Mouse (Mus musculus) liver, embryonic 12.5 days (tissue): ENCODE measurements around the gene Hoxa5. TPM values are rescaled to one million over a fixed set of nuclear protein-coding genes. Genes with fewer than 3 reads are reported as not detected.

Source experiments
- ATAC-seq: fragments of 200-750 bp; cut with Nextera tagmentation; 2 replicates; pipeline ENCODE4 v1.8.0; 2017; ENCODE audit warnings: moderate number of reproducible peaks, mild to moderate bottlenecking, moderate library complexity
- H3K27ac ChIP-seq: fragments of 300-500 bp; sonication (generic); 2 replicates; pipeline ENCODE4 v1.5.1; 2016; ENCODE audit warnings: mild to moderate bottlenecking
- H3K27me3 ChIP-seq: fragments of 300-500 bp; sonication (generic); replicated peaks from 2 replicates; pipeline ENCODE4 v1.6.1; 2016; ENCODE audit warnings: mild to moderate bottlenecking, moderate library complexity
- H3K36me3 ChIP-seq: fragments of 300-500 bp; sonication (generic); 2 replicates; pipeline ENCODE4 v1.6.1; 2016; ENCODE audit warnings: mild to moderate bottlenecking, moderate library complexity
- H3K4me1 ChIP-seq: fragments of 300-500 bp; sonication (generic); 2 replicates; pipeline ENCODE4 v1.6.1; 2016
- H3K4me2 ChIP-seq: fragments of 300-500 bp; sonication (generic); 2 replicates; pipeline ENCODE4 v1.6.1; 2016; ENCODE audit warnings: mild to moderate bottlenecking, moderate library complexity
- H3K4me3 ChIP-seq: fragments of 300-500 bp; sonication (generic); 2 replicates; pipeline ENCODE4 v1.5.1; 2016; ENCODE audit warnings: mild to moderate bottlenecking, moderate library complexity
- H3K9ac ChIP-seq: fragments of 300-500 bp; sonication (generic); 2 replicates; pipeline ENCODE4 v1.6.1; 2016; ENCODE audit warnings: mild to moderate bottlenecking, moderate library complexity
- H3K9me3 ChIP-seq: fragments of 300-500 bp; sonication (generic); replicated peaks from 2 replicates; pipeline ENCODE4 v1.6.1; 2016; ENCODE audit warnings: mild to moderate bottlenecking, moderate library complexity
- WGBS: fragments of 180-500 bp; shearing (Covaris S2); methylation state at CpG from one replicate; pipeline ENCODE4 v1.1.7; 2016; ENCODE audit not compliant: insufficient replicate concordance; 5-methylcytosine and 5-hydroxymethylcytosine counted together
- polyA plus RNA-seq: library from polyadenylated mRNA; unstranded; fragments of >200 nt; fragmentation: Nextera tagmentation; extraction: Ambion mirVana; gene quantifications from 2 replicates; pipeline ENCODE4 v1.2.1, GENCODE M21; 2016

Hoxa5 gene
- polyA plus RNA-seq, 1 experiment from 2014 or later, result 2.1 TPM

- 0 out of 2 replicates have a peak, but pooled peaks have one; percentile 32 for ATAC-seq
- H3K4me3 ChIP-seq, result peak overlapping the region; percentile 23
- H3K4me2 ChIP-seq, result peak overlapping the region; percentile 52
- H3K9ac ChIP-seq, result 0 out of 2 replicates have a peak overlapping the region, but pooled peaks have one; percentile 14
- H3K9me3 ChIP-seq, result no peaks in the 10 kb centered on the region
- H3K36me3 ChIP-seq, result no peaks in the 10 kb centered on the region
- H3K27me3 ChIP-seq, result peaks cover 98% of the 10 kb centered on the region
- 2% methylated on average over 35 of the region's 35 CpGs for WGBS
- H3K4me1 ChIP-seq, result peaks cover 12% of the 10 kb centered on the region; the same call in 1 of the 2 replicates
- peak overlapping the region; percentile 66; the same call in 1 of the 2 replicates for H3K27ac ChIP-seq
Measured at GRCm38 (mm10) chr6:52172501-52172900, 31.9 kb downstream of the Hoxa5 start.

DNA sequence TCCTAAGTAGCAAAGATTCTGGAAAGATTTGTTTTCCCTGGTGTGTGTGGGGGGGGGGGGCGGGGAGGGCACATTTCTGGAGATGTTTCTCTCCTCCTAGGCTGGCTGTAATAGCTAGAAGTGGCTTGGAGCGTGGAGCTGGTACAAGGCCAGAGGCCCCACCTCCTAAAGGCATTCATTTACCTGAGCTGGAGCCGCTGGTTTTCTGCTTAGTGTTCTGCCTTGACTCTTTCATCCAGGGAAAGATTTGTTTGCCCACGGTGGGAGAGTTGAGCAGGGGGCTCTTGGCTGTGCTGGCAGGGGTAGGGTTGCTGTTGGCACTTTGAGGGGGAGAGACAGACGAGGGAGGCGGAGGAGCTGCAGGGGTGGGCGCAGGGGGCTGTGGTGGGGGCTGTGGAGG lies 32.4 kb downstream of the Hoxa5 start:
- ATAC-seq, result no peak
- no peaks in the 10 kb centered on the region for H3K9me3 ChIP-seq
- no peaks in the 10 kb centered on the region for H3K36me3 ChIP-seq
- H3K4me1 ChIP-seq, result peaks cover 12% of the 10 kb centered on the region; the same call in 1 of the 2 replicates
- peak overlapping the region; percentile 58; the same call in 1 of the 2 replicates for H3K27ac ChIP-seq
- WGBS, result 11% methylated on average over 7 of the region's 7 CpGs
- peaks cover 98% of the 10 kb centered on the region for H3K27me3 ChIP-seq
- H3K9ac ChIP-seq, result 0 out of 2 replicates have a peak overlapping the region, but pooled peaks have one; percentile 14
- H3K4me3 ChIP-seq, result no peak overlapping the region
- peak overlapping the region; percentile 52 for H3K4me2 ChIP-seq

DNA sequence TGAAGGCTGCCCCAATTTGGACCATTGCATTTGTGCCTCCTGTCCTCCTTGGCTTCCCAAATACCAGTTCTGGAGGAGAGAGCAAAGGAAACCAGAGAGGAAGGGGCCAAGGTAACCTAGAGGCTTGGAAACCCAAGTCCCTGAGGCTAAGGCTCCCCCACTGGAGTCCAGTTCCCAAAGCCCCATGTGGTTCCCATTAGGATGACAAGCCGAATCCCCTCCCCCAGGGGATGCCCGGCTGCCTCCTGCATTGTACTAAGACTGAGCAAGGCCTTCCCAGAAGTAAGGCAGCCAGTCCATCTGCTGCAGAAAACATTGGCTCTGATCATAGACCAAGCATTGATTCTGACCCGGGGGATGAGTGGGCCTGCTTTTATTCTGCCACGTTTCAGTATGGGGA lies 33.1 kb downstream of the Hoxa5 start:
- Histone ChIP-seq H3K27me3 (peaks cover 98% of the 10 kb centered on the region), H3K4me3 (no peak overlapping the region), H3K4me1 (peaks cover 12% of the 10 kb centered on the region; the same call in 1 of the 2 replicates), H3K27ac (peak overlapping the region; percentile 58), H3K9me3 (no peaks in the 10 kb centered on the region), H3K36me3 (no peaks in the 10 kb centered on the region), H3K9ac (no peak overlapping the region), H3K4me2 (no peak overlapping the region)
- 11% methylated on average over 4 of the region's 4 CpGs for WGBS
- ATAC-seq, result no peak

GRCm38 (mm10) chr6:52170898-52171223 lies 33.5 kb downstream of the Hoxa5 start:
- 2% methylated on average over 5 of the region's 5 CpGs for WGBS
- Histone ChIP-seq H3K27me3 (peaks cover 98% of the 10 kb centered on the region), H3K4me2 (peak overlapping the region; percentile 15; the same call in 1 of the 2 replicates), H3K36me3 (no peaks in the 10 kb centered on the region), H3K4me3 (no peak overlapping the region), H3K27ac (peak overlapping the region; percentile 58; the same call in 1 of the 2 replicates), H3K4me1 (peaks cover 12% of the 10 kb centered on the region; the same call in 1 of the 2 replicates), H3K9ac (no peak overlapping the region), H3K9me3 (no peaks in the 10 kb centered on the region)
- ATAC-seq, result 0 out of 2 replicates have a peak, but pooled peaks have one; percentile 13

DNA sequence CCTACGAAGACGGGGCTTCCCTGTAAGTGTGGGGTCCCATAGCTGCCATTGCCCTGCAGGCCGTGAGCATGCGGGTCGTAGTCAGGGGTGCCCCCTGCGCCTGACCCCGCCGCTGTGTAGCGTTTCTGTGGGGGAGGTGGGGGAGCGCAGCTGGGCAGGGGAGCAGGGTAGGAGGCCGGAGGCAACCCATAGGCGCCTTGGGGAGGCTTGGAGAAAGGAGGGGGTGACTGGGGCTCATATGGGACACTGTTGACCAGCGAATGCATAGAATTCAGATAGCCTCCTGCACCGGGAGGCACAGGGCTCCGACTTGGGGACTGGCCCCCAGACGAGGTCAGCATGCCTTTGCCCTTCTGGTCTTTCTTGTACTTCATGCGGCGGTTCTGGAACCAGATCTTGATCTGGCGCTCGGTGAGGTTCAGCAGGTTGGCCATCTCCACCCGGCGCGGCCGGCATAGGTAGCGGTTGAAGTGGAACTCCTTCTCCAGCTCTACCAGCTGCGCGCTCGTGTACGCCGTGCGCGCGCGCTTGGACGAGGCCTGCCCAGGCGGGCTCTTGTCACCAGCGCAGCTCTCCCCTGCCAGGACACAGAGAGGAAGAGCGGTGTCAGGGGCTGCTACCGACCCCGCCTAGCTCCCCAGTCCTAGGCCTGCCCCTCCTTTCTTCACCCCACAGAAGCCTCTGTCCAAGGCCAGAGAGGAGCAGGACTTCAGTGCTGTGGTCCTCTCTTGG lies 34.1 kb downstream of the Hoxa5 start:
- Histone ChIP-seq H3K36me3 (no peaks in the 10 kb centered on the region), H3K4me1 (peaks cover 12% of the 10 kb centered on the region; the same call in 1 of the 2 replicates), H3K27me3 (peaks cover 98% of the 10 kb centered on the region), H3K9me3 (no peaks in the 10 kb centered on the region), H3K9ac (no peak overlapping the region), H3K4me2 (peak overlapping the region; percentile 15; the same call in 1 of the 2 replicates), H3K27ac (peak overlapping the region; percentile 51), H3K4me3 (no peak overlapping the region; the same call in 1 of the 2 replicates)
- 4% methylated on average over 40 of the region's 40 CpGs for WGBS
- peak; percentile 60 for ATAC-seq

DNA sequence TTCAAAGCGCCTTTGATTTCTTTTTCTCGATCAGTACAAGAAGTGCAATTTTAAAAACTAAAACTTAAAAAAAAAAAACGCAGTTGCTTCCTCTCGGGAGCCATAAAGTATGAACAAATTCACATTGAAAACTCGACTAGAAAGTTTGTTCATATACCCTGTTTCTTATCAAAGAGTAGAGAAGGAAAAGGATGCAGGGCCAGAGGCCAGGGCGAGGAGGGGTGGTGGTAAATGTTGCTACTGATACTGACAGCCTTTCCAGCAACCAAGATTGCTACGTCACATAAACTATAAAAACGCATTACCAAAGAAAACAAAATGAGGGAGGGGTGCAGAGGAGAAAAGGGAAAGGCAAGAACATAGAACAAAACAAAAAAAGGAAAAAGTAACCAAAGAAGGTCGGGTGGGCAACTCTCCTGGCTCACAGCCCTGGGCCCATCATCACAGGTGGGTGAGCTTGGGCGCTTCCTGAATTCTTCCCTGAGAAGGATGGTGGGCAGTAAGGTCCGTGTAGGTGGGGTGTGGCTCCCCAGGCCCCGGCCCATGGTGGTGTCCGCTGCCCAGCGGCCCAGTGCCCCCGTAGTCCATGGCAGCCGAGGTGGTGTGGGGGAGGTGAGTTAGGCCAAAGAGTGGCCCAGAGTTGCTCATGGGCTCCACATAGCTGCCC lies 34.8 kb downstream of the Hoxa5 start:
- no peaks in the 10 kb centered on the region for H3K9me3 ChIP-seq
- WGBS, result 20% methylated on average over 16 of the region's 16 CpGs
- H3K9ac ChIP-seq, result no peak overlapping the region
- no peak overlapping the region for H3K4me3 ChIP-seq
- H3K27me3 ChIP-seq, result peaks cover 98% of the 10 kb centered on the region
- no peaks in the 10 kb centered on the region for H3K36me3 ChIP-seq
- peak overlapping the region; percentile 15; the same call in 1 of the 2 replicates for H3K4me2 ChIP-seq
- ATAC-seq, result no peak
- peaks cover 12% of the 10 kb centered on the region; the same call in 1 of the 2 replicates for H3K4me1 ChIP-seq
- H3K27ac ChIP-seq, result peak overlapping the region; percentile 23; the same call in 1 of the 2 replicates

- H3K27me3 ChIP-seq, result peaks cover 100% of the 10 kb centered on the region
- ATAC-seq, result no peak
- 5% methylated on average over 42 of the region's 42 CpGs for WGBS
- peak overlapping the region; percentile 27 for H3K4me2 ChIP-seq
- no peaks in the 10 kb centered on the region for H3K9me3 ChIP-seq
- H3K9ac ChIP-seq, result peak overlapping the region; percentile 40; the same call in 1 of the 2 replicates
- peak overlapping the region; percentile 41; the same call in 1 of the 2 replicates for H3K27ac ChIP-seq
- H3K4me3 ChIP-seq, result no peak overlapping the region
- H3K36me3 ChIP-seq, result no peaks in the 10 kb centered on the region
- H3K4me1 ChIP-seq, result peaks cover 12% of the 10 kb centered on the region; the same call in 1 of the 2 replicates
Measured at GRCm38 (mm10) chr6:52168191-52169055, 36.0 kb downstream of the Hoxa5 start.

- no peak for ATAC-seq
- Histone ChIP-seq H3K4me3 (no peak overlapping the region), H3K27ac (no peak overlapping the region), H3K9ac (no peak overlapping the region), H3K36me3 (no peaks in the 10 kb centered on the region), H3K9me3 (no peaks in the 10 kb centered on the region), H3K4me1 (peaks cover 10% of the 10 kb centered on the region; the same call in 1 of the 2 replicates), H3K4me2 (no peak overlapping the region), H3K27me3 (peaks cover 100% of the 10 kb centered on the region)
- 10% methylated on average over 14 of the region's 14 CpGs for WGBS
Measured at GRCm38 (mm10) chr6:52167736-52168161, 36.6 kb downstream of the Hoxa5 start.

- H3K36me3 ChIP-seq, result no peaks in the 10 kb centered on the region
- ATAC-seq, result no peak
- peaks cover 4% of the 10 kb centered on the region; the same call in 1 of the 2 replicates for H3K4me1 ChIP-seq
- H3K27ac ChIP-seq, result no peak overlapping the region
- H3K4me2 ChIP-seq, result no peak overlapping the region
- no peaks in the 10 kb centered on the region for H3K9me3 ChIP-seq
- H3K4me3 ChIP-seq, result no peak overlapping the region
- H3K27me3 ChIP-seq, result peaks cover 98% of the 10 kb centered on the region
- WGBS, result 23% methylated on average over 1 of the region's 1 CpGs
- no peak overlapping the region for H3K9ac ChIP-seq
Measured at GRCm38 (mm10) chr6:52167176-52167575, 37.2 kb downstream of the Hoxa5 start.

DNA sequence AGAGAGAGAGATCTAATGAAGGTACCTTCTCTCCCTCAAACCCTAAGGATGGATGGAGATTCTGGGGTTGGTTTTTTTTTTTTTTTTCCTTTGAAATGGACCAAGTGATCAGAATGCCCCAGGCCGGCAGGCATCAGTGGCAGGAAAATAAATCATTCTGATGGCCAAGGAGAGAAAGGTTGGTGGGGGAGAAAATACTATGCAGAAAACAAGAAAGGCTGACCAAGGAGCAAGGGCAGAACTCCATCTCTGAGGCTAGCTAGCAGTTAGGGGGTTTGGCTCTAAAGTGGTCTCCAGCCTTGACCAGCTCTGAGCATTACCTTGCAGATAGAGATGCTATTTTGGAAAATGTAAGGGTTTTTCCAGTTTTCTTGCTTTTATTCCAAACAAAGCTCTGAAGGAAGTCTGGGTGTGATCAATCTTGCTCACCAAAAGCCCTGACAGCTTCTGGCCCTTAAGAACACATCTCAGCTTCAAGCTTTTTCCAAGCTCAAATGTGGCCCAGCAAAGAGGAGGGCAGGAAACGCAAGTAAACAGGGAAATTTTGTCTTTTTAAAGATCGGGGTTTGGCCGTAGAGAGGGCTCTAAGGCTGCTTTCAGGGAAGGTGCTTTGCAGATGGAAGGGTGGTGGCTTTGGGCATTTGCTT lies 37.8 kb downstream of the Hoxa5 start:
- H3K4me3 ChIP-seq, result no peak overlapping the region
- no peak overlapping the region for H3K9ac ChIP-seq
- peaks cover 98% of the 10 kb centered on the region for H3K27me3 ChIP-seq
- no peaks in the 10 kb centered on the region; the same call in 1 of the 2 replicates for H3K4me1 ChIP-seq
- no peak for ATAC-seq
- H3K4me2 ChIP-seq, result no peak overlapping the region
- no peaks in the 10 kb centered on the region for H3K36me3 ChIP-seq
- no peak overlapping the region for H3K27ac ChIP-seq
- 8% methylated on average over 4 of the region's 4 CpGs for WGBS
- H3K9me3 ChIP-seq, result no peaks in the 10 kb centered on the region
